Mouse (Mus musculus) left cerebral cortex, postnatal 10 days (tissue): ENCODE data around the gene Myl12a. TPM values are rescaled to one million over a fixed set of nuclear protein-coding genes. Genes with fewer than 3 reads are reported as not detected.

Experiments used
- DNase-seq, 2 experiments: peaks; one replicate each; pipeline ENCODE4 v3.0.0; 2021 to 2022; ENCODE audit warnings: low spot score in 2 of 2, mixed read lengths in 1 of 2; ENCODE audit errors: extremely low spot score in 1 of 2
- intact Hi-C: fragments of 180-260 bp; cut with DNase I; formaldehyde crosslinking; loops from one replicate; pipeline ENCODE4 v1.15.1; 2025
- total RNA-seq, 2 experiments: library from RNA; stranded (reverse); gene quantifications; 2 replicates each; pipeline ENCODE4 v1.2.3; 2021

The Myl12a gene
- total RNA-seq, 2 experiments from 2014 or later = 45.1 to 47.8 TPM

DNA sequence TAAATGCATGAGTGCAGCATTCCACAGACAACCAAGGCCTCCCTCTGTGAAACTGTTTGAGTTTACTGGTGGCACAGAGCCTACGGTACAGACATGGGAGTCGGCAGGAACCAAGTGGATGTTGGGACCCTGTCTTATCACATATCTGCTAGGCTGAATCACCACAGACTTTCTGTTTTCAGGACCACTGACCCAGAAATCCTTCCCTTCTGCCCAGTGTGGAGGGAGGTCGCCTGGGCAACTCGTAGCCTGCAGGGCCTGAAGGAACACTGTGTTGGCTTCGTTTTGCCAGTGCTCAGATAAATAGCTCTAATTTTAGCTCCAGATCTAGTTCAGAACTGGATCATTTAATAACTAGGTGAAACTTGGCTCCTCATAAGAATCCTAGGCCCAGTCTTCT is 12.2 kb upstream of the Myl12a start:
- intact Hi-C loops = no loop called here

DNA sequence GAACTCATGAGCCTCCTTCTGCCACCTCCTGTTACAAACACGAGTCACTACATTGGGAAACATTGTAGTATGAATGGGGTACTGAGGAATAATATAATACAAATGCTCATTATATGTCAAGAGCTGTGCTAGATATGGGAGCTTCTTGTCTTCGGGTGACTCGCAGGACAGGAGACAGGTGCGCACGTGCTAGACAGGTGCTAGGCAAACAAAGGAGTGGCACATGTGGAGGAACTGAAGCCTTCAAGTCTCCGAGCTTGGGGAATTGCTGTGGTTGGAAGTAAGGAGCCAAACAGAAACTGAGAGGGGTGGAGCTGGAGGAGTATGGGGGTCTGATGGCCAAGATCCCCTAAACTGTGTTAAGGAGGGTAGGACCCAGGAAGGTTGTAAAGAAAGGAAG is 10.4 kb upstream of the Myl12a start:
- intact Hi-C loops = no loop called here
- DNase-seq = no peak

More for the DNA sequence above, 12.2 kb upstream of the Myl12a start:
- no peak for DNase-seq

DNA sequence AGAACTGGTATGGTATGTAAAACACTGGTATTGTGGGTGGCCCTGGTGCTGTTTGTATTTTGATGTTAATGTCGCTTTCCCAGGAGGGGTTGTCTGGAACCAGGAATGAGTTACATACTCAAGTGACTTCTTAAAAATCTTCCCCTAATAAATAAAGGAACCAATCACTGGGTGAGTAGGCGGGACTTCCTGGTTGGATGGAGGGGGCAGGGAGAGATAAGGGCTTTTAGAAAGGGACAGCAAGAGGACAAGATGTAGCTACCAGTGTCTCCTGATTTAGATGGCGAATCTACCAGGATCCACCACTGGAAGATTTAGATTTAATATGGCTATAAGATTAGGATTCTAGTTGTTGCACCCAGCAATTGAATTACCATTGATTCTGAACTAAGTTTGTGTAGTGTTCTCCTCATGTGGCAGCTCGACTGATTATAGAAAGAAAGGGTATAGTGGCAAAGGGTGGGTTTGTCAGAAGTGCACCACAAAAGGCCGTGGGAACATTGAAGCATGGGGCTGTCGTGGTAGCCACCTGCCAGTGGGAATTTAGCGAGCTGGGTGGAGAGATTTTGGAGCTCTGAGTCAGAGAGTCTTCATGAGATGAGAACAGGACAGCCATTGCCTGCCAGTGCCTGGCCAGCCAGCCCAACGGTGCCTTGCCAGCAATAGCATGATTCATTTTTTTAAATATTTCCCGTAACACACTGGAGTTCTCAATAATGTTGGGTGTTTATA is 9.4 kb upstream of the Myl12a start:
- intact Hi-C loops = no loop called here

DNA sequence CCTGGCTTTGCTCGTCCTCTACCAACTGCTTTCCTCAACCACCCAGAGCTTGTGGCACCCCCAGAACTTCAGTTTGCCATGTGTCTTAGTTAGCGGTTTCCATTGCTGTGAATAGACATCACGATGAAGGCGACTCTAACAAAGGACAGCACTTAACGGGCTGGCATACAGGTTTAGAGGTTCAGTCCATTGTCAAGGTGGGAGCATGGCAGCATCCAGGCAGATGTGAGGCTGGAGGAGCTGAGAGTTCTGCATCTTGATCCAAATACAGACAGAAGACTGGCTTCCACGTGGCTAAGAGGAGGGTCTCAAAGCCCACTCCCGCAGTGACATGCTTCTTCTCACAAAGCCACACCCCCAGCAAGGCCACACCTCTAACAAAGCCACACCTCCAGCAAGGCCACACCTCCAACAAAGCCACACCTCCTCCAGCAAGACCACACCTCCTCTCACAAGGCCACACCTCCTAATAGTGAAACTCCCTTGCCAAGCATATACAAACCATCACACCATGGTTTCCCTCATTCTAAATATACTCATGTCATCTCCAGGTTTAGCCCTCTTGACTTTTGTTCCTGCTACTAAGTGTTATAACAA is 8.1 kb upstream of the Myl12a start:
- intact Hi-C loops = no loop called here
- DNase-seq = no peak

More for the DNA sequence above, 9.4 kb upstream of the Myl12a start:
- no peak for DNase-seq

DNA sequence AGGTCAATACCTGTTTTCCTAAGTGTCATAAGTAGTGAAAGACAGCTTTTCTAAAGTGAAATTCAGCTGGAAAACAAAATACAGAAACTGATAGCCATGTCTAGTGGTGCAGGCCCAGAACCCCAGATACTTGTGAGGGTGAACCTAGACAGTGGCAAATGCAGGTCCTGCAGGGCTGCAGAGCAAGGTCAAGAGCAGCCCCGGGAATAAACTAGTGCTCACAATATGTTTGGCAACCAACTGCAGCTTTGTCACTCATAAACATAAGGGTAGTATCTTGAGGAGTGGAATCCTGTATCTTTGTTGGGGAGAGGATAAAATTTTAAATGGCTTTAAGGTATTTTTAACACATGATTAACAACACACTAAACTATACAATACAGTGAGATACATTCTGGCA is 7.1 kb upstream of the Myl12a start:
- intact Hi-C loops = no loop called here
- DNase-seq = no peak

DNA sequence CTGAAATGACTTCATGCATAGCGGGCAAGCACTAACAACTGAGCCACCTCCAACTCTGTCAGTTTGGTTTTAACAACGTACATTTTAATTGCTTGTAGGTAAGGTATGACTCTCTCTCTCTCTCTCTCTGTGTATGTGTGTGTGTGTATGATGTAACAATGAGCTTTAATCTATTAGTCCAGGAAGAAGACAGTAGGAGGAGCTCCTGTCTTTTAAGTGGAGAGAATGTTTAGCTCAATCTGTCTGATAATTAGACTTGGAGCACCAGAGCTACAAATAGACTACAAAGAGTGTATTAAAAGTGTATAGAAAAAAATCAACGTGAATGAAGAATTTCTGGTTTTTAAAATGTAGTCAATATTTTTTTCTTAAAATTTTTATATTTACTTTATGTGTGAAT is 6.0 kb upstream of the Myl12a start:
- intact Hi-C loops = no loop called here
- DNase-seq = no peak

DNA sequence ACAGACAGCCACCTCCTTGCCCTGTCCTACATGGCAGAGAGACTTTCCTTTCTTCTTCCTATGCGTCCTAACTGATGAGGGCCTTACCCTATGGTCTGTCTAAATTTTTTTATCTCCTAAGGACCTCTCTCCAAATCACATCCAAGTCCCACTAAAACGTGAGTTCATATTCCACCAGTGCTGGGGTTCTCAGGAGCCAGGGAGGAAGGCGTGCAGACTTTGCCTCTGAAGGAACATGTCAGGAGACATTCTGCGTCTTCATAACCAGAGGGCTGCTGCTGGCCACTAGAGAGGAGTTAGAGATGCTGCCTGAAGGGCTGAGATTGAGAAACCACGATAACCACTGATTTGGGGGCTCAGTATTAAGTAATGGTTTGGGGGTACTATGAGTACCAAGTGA is 4.3 kb upstream of the Myl12a start:
- intact Hi-C loops = no loop called here
- no peak for DNase-seq

DNA sequence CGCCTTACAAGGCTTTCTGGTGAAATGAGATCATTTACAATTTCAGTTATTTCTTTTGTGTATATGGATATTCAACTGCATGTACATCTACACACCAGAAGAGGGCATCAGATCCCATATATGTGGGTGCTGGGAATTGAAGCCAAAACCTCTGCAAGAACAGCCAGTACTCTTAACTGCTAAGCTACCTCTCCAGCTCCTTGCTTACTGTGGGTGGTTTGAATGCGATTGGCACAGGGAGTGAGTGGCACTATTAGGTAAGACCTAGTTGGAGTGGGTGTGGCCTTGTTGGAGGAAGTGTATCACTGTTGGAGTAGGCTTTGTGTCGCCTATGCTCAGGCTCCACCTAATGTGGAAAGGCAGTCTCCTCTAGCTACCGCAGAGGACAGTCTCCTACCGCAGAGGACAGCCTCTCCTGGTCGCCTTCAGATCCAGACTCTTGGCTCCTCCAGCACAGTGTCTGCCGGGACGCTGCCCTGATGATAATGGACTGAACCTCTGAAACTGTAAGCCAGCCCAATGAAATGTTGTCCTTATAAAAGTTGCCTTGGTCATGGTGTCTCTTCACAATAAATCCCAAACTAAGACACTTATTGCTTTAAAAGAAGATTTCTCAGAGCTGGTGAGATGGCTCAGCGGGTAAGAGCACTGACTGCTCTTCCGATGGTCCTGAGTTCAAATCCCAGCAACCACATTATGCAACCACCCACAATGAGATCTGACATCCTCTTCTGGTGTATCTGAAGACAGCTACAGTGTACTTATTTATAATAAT is 1.7 kb upstream of the Myl12a start:
- intact Hi-C loops = no loop called here
- DNase-seq = no peak

DNA sequence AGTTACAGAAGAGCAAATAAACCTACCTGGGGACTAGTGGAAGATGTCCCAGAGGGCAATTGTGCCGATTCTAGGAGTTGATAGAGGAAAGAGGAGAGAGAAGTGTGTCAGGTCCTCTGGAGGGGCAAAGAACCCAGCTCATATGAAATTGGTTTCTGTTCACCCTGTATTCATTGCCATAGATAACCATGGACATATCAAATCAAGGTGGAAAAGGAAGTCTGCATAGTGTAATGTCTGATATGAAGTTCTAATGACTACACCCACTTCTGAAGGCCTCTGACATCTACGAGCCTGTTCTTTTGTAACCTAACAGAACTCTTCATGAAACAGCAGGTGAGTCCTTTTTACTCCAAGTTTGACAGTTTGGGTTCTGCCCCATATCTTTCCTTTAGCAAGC is 1.0 kb upstream of the Myl12a start:
- DNase-seq = no peak
- intact Hi-C loops = no loop called here

DNA sequence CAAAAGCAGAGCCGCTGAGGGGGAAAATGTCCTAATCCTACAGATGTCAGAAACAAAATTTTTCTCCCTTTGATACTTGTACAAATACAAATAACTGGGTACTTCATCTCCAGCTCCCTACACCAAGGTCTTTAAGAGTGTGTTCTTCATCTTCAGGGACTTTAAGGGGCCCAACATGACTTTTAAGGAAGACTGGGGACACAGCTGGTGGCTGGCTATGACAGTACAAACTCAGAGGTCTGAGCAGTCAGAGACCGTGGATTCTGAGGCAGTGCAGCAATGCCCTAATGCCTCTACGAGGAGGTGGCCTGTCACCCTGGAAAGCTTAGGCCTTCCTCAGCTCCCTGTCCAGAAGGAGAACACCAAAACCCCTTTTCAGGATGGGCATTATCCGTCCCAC is 434 bp upstream of the Myl12a start:
- intact Hi-C loops = no loop called here

DNA sequence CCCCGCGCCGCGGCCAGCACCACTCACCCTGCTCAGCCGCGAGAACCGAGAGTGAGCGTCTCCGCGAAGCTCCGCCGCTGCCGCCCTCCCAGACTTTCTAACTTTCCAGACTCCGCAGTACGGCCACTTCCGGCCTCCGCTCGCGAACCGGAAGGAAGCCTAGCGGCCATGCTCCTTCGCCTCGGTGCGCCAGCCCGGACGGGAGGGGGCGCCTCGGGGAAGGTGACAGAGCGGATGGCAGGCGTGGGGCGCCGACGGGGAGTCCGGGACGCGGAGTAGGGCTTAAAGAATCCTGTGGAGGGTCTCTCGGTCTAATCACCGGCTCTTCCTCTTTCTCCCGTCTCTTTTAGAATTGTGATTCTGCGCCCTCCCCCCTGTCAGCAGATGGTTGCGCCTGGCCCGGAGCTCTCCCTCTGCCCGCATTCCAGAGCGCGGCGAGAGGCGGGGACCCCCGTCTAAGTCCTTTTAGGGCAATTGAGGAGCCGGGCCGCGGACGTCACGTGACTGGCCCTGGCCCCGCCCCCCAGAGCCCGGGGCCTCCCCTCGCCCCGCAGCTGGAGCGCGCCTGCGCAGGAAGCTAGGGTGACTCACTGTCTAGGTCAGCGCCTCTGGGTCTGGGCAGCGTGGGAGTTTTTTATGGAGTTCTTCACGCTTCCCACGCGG is 466 bp downstream of the Myl12a start, which contains the start of gene Myom1:
Gene Myom1, plus strand, starts transcription at position 553 of the 663 bp plus-strand sequence.
- intact Hi-C loops = no loop called here

More for the DNA sequence above, 434 bp upstream of the Myl12a start:
- DNase-seq = no peak

DNA sequence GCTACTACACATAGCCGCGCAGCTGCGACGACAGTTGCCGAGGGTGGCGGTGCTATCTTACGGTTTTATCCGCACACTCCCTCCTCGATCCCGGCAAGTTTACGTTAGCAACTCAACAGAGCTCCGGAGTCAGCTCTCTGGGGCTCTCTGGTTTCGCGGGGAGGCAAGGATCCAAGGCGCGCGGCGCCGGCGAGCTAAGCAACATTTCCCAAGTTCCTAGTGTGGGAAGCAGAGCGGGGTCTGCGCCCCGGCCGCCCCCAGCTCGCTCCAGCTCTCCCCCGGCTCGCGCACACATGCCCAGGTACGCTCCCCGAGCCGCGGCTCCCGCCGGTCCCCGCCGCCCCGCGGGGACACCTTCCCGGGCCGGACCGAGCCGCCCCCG is 988 bp downstream of the Myl12a start:
- intact Hi-C loops = no loop called here
- peak in 1 of 2 experiments; percentile 66 for DNase-seq

More for the DNA sequence above, 466 bp downstream of the Myl12a start, which contains the start of gene Myom1:
- peak; percentile 95 to 99 for DNase-seq

DNA sequence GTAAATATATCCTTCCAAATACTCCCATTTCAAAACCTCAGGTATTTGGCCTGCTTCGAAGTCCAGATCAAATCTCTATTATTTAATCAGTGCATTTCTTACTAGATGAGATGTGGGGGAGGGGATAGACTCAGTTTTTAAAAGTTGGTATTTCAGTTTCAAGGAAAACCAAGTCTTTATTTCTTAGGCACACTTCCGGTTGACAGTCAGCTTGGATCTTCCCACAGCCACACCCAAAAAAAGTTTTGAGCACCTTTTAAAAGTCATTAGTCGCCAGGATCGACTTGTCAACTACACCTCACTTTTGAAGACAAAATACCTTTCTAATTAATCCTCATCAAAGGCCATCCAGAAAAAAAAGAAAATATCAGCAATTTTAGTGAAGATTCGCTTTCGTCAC is 1.6 kb downstream of the Myl12a start:
- DNase-seq = no peak
- intact Hi-C loops = no loop called here

DNA sequence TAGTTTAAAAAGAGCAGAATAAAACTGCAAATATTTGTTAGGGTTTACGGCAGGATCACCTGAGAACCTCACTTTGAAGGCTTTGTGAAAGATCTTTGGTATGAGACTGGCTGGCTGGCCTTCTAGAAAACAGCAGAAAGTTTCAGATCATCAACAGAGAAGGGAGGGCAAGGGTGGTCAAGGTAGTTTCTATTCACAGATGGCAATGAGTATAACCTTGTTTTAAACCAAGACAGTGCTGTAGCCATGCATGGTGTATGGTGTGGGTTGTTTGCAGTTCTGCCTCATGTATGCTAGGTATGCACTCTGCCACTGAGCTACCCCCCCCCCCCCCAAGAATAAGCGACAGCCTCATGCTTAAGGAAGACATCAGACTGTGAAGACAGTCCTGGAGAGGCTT is 2.4 kb downstream of the Myl12a start:
- no peak for DNase-seq
- intact Hi-C loops = no loop called here

DNA sequence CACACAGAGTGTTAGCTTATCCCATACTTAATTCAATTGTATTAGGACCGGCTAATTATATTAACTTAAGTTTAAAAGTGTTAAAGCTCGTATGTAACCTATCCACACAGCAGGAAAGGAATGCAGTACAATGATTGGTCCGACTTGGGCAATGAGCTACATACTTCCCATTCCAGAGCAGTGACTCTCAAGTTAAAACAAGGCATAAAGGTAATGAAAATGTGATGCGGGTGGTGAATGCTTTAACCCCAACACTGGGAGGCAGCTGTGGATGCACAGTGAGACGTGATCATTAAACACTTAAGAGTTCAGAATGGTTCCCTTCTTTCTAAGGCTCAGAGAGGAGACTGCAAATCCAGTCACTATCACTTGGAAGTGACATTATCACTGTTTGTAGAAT is 3.5 kb downstream of the Myl12a start:
- intact Hi-C loops = no loop called here
- DNase-seq = no peak

DNA sequence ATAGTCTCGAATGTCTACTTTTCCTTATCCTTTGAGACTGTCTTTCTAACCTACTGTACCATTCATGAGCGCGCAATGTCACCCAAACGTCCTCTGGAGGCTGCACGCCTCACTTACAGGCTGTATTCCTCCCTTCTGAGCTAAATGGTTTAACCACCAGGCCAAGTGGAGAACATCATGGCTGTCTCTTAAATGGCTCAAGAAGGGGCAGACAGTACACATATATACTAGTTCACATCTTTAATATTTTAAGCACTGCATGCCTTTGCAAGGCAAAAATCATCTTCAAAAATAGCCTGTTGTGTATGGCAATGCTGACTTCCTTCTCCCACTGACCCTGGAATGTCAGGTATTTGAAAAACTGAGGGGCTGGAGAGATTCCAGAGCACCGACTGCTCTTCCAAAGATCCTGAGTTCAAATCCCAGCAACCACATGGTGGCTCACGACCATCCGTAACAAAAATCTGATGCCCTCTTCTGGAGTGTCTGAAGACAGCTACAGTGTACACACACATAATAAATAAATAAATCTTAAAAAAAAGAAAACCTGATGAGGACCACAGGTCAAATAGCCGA is 4.2 kb downstream of the Myl12a start:
- DNase-seq = no peak
- intact Hi-C loops = no loop called here

DNA sequence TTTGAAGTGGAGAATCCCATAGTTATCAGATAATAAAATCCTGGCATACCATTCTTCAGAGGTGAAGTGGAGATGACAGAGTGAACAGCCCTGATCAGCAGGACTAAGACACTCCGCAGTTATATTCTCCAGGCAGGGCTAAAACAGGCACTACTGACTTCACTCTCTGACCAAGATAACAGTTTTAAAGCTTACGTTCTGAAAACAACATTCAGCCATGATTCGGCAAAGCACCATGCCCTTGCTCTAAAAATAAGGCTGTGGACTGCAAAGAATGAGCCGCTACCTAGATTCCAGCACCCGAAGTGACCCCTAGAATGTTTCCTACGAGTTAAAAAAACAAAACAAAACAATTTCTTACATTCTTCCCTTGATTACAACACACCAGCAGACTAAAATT is 4.8 kb downstream of the Myl12a start:
- intact Hi-C loops = no loop called here
- no peak for DNase-seq

DNA sequence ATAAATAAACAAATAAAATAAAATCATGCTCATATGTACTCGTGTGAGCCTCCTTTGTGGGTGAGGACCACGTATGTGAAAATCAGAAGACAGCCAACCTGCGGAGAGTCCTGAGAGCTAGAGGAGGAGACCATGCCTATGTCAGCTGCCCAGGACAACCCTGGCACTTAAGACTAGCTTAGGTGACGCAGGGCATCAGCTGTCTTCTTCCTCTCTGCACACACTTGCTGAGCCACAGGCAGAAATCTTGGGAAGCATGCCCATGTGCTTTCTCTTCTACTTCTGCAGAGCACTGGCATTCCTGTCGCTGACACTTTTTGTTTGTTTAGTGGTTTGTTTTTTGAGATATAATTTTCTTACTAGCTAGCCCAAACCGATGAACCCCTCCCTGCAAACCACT is 7.1 kb downstream of the Myl12a start:
- no peak for DNase-seq
- intact Hi-C loops = no loop called here

DNA sequence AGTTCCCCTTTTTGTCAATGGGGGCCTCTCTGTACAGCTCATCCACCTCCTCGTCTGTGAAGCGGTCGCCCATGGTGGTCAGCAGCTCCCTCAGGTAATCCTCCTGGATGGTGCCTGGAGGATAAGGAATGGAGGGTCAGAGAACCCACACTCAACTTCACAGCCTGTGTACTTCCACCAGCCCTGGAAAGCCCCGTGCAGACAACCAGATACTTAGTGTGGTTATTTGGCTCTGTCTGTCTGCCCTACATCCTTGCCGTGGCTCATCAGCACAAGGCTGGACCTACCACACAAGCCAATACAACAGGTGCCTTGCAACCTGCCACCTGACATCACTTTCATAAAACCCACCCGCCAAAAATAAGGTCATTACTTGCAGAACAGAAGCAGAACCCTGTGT is 8.0 kb downstream of the Myl12a start:
- no peak for DNase-seq
- intact Hi-C loops = no loop called here
